Mouse (Mus musculus): ENCODE measurements around the gene Tial1. TPM values are rescaled to one million over a fixed set of nuclear protein-coding genes. Genes with fewer than 3 reads are reported as not detected.

The Tial1 gene
- polyA plus RNA-seq, 1 experiment from 2014 or later, result 48.8 TPM

DNA sequence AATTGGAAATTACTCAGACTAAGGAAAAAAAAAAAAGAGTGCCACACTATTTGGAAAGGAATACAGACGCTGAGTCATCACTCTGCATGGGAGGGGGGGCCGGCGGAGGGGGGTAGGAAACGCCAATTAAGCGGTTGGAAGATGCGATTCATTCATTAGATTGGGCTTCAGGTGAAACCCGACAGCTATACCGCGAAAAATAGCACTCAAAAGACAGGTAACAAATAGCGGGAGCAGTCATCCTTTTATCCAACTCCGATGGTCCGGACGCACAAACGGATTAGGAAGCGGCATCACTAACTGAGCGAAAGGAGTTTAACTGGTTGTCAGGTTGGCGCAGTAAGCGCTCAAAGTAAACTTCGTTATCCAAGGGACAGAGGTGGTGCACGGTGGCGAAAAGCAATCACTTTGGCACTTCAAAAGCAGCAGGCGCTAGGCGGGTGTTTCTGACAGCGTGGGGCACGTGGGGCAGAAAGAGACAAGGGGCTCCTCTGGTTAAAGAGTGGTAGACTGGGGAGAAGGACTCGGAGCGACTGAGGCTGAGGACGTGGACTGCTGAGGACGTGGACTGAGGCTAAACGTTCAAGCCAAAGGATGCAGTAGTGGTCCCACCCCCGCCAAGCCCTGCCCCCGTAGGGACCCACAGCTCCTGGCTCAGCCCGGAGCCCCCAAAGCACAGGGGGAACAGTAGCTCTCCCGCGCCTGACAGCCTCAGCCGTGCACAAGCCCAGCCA lies 1.2 kb downstream of the Tial1 start:
- H3K27ac ChIP-seq (ENCODE audit: low read length), result peak overlapping the region; percentile 93
- no peaks in the 10 kb centered on the region for H3K27me3 ChIP-seq (ENCODE audit: control insufficient read depth, insufficient read depth, low read length)
- peak overlapping the region; percentile 96 for H3K4me3 ChIP-seq (ENCODE audit: low read depth, low read length)
- H3K9ac ChIP-seq (replicated peaks; ENCODE audit: low read depth, low read length), result peak overlapping the region; percentile 82
- H3K9me3 ChIP-seq (ENCODE audit: control insufficient read depth, low read depth, low read length), result no peaks in the 10 kb centered on the region
- H3K4me1 ChIP-seq (ENCODE audit: control insufficient read depth, insufficient read depth, low read length), result peaks cover 12% of the 10 kb centered on the region
- ATAC-seq (ENCODE audit: insufficient number of reproducible peaks, insufficient read depth, low FRiP score, low read depth), result no peak
- H3K36me3 ChIP-seq (ENCODE audit: control insufficient read depth, insufficient read depth, low read length), result no peaks in the 10 kb centered on the region
- H3K4me2 ChIP-seq (replicated peaks; ENCODE audit: low read depth, low read length), result peak overlapping the region; percentile 88
- WGBS, result under 1% methylated on average over 36 of the region's 36 CpGs

DNA sequence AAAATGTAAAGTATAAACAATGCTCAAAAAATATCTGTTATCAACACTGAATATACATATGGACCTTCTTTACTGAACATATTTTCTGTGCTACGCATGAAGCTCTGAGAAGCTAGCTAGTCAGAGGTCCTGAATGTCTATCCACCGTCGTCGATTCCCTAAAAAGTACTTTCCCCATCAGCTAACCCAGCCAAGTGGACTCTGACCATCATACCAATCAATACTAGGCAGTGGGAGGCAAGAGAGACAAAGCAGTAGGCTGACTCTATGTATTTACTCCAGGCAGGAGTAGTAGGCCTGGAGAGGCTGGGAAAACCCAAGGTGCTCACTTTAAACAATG lies 1.8 kb downstream of the Tial1 start:
- Histone ChIP-seq H3K4me2 (replicated peaks; ENCODE audit: low read depth, low read length) (peak overlapping the region; percentile 88), H3K27ac (ENCODE audit: low read length) (no peak overlapping the region; the same call in 1 of the 2 replicates), H3K4me3 (ENCODE audit: low read depth, low read length) (peak overlapping the region; percentile 96), H3K9ac (replicated peaks; ENCODE audit: low read depth, low read length) (peak overlapping the region; percentile 82), H3K4me1 (ENCODE audit: control insufficient read depth, insufficient read depth, low read length) (peaks cover 12% of the 10 kb centered on the region), H3K27me3 (ENCODE audit: control insufficient read depth, insufficient read depth, low read length) (no peaks in the 10 kb centered on the region), H3K9me3 (ENCODE audit: control insufficient read depth, low read depth, low read length) (no peaks in the 10 kb centered on the region), H3K36me3 (ENCODE audit: control insufficient read depth, insufficient read depth, low read length) (no peaks in the 10 kb centered on the region)
- WGBS, result 19% methylated on average over 4 of the region's 4 CpGs
- no peak for ATAC-seq (ENCODE audit: insufficient number of reproducible peaks, insufficient read depth, low FRiP score, low read depth)

DNA sequence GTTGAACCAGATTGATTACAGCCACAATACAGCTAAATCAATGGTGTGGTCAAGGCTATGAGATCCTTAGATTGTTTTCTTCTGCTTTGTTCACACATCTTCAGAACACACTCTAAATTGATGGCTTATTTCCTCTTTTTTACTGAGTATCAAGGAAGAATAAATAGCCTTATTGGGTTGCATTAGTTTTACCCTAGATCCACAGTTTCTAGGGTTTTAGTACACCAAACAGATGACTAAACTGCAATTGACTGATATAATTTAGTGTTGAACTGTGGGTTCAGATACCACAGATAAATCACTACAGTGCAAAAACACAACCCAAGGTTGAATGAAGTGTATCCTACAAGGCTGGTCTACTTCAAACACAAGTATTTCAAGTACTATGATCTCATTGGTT lies 3.5 kb downstream of the Tial1 start:
- no peak overlapping the region for H3K9ac ChIP-seq (replicated peaks; ENCODE audit: low read depth, low read length)
- peaks cover 12% of the 10 kb centered on the region for H3K4me1 ChIP-seq (ENCODE audit: control insufficient read depth, insufficient read depth, low read length)
- H3K4me3 ChIP-seq (ENCODE audit: low read depth, low read length), result no peak overlapping the region
- H3K36me3 ChIP-seq (ENCODE audit: control insufficient read depth, insufficient read depth, low read length), result peaks cover 15% of the 10 kb centered on the region
- H3K4me2 ChIP-seq (replicated peaks; ENCODE audit: low read depth, low read length), result no peak overlapping the region
- H3K9me3 ChIP-seq (ENCODE audit: control insufficient read depth, low read depth, low read length), result no peaks in the 10 kb centered on the region
- no peaks in the 10 kb centered on the region for H3K27me3 ChIP-seq (ENCODE audit: control insufficient read depth, insufficient read depth, low read length)
- H3K27ac ChIP-seq (ENCODE audit: low read length), result no peak overlapping the region
- ATAC-seq (ENCODE audit: insufficient number of reproducible peaks, insufficient read depth, low FRiP score, low read depth), result no peak

DNA sequence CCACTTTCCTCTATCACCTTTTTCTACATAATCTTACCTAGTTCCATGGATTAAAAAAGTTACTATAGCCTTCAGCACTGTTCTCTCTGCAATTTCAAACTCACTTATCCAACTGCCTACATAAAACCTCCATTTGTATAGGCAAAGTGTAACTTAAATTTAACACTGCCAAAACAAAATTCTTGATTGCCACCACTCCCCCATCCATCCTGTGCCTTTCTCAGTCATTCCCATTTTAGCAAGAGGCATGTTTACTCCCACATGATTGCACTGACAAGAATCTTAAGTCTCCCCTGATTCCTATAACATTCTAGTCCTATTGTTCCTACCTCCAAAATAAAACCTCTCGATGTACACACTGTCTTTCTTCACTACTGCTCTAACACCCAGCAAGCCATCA lies 8.8 kb downstream of the Tial1 start:
- 65% methylated on average over 1 of the region's 1 CpGs for WGBS
- Histone ChIP-seq H3K9ac (replicated peaks; ENCODE audit: low read depth, low read length) (no peak overlapping the region), H3K4me2 (replicated peaks; ENCODE audit: low read depth, low read length) (no peak overlapping the region), H3K4me3 (ENCODE audit: low read depth, low read length) (no peak overlapping the region), H3K4me1 (ENCODE audit: control insufficient read depth, insufficient read depth, low read length) (0 out of 2 replicates have a peak, but pooled peaks cover 4% of the 10 kb centered on the region), H3K27me3 (ENCODE audit: control insufficient read depth, insufficient read depth, low read length) (no peaks in the 10 kb centered on the region), H3K36me3 (ENCODE audit: control insufficient read depth, insufficient read depth, low read length) (peaks cover 47% of the 10 kb centered on the region), H3K9me3 (ENCODE audit: control insufficient read depth, low read depth, low read length) (no peaks in the 10 kb centered on the region), H3K27ac (ENCODE audit: low read length) (no peak overlapping the region)
- no peak for ATAC-seq (ENCODE audit: insufficient number of reproducible peaks, insufficient read depth, low FRiP score, low read depth)

DNA sequence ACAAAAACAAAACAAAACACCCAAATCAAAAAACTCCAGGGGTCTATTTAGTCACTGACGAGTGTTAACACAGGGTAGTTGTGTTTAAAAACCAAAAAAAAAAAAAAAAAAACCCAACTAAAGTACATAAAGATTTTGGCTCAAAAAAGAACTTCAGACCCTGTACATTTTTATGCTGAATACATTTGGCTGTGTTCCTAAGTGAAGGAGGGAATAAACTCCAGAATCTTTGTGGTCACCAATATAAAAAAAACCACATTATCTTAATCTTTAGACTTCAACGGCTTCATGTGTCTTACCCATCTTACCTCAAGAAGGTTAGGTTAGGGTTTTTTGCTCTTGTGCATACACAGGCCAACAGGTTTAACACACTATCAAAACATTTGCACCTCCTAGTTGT lies 20.9 kb downstream of the Tial1 start:
- ATAC-seq (ENCODE audit: insufficient number of reproducible peaks, insufficient read depth, low FRiP score, low read depth), result no peak
- no peaks in the 10 kb centered on the region for H3K9me3 ChIP-seq (ENCODE audit: control insufficient read depth, low read depth, low read length)
- H3K36me3 ChIP-seq (ENCODE audit: control insufficient read depth, insufficient read depth, low read length), result peaks cover 39% of the 10 kb centered on the region
- no peak overlapping the region for H3K4me2 ChIP-seq (replicated peaks; ENCODE audit: low read depth, low read length)
- no peaks in the 10 kb centered on the region for H3K27me3 ChIP-seq (ENCODE audit: control insufficient read depth, insufficient read depth, low read length)
- no peaks in the 10 kb centered on the region for H3K4me1 ChIP-seq (ENCODE audit: control insufficient read depth, insufficient read depth, low read length)
- 78% methylated on average over 2 of the region's 2 CpGs for WGBS
- H3K27ac ChIP-seq (ENCODE audit: low read length), result no peak overlapping the region
- no peak overlapping the region for H3K4me3 ChIP-seq (ENCODE audit: low read depth, low read length)
- no peak overlapping the region for H3K9ac ChIP-seq (replicated peaks; ENCODE audit: low read depth, low read length)

DNA sequence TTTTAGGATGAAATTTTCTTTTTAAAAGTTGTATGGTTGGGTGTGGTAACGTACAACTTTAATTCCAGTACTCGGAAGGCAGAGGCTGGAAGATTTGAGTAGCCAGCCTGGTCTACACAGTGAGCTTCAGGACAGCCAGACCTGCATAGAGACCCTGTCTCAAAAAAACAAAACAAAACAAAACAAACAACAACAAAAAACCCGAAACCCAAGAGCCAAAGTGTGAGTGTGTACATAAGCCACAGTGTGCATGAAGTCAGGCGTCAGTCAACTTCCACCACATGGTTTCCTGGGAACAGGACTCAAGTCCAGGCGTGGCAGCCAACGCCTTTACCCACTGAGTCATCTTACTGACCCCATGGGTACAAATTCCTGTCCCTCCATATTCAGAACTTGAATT lies 22.3 kb downstream of the Tial1 start:
- no peaks in the 10 kb centered on the region for H3K4me1 ChIP-seq (ENCODE audit: control insufficient read depth, insufficient read depth, low read length)
- H3K27me3 ChIP-seq (ENCODE audit: control insufficient read depth, insufficient read depth, low read length), result no peaks in the 10 kb centered on the region
- H3K4me3 ChIP-seq (ENCODE audit: low read depth, low read length), result no peak overlapping the region
- no peak overlapping the region for H3K9ac ChIP-seq (replicated peaks; ENCODE audit: low read depth, low read length)
- 96% methylated on average over 6 of the region's 6 CpGs for WGBS
- no peak overlapping the region for H3K4me2 ChIP-seq (replicated peaks; ENCODE audit: low read depth, low read length)
- H3K36me3 ChIP-seq (ENCODE audit: control insufficient read depth, insufficient read depth, low read length), result peaks cover 30% of the 10 kb centered on the region
- ATAC-seq (ENCODE audit: insufficient number of reproducible peaks, insufficient read depth, low FRiP score, low read depth), result no peak
- no peaks in the 10 kb centered on the region for H3K9me3 ChIP-seq (ENCODE audit: control insufficient read depth, low read depth, low read length)
- no peak overlapping the region for H3K27ac ChIP-seq (ENCODE audit: low read length)

DNA sequence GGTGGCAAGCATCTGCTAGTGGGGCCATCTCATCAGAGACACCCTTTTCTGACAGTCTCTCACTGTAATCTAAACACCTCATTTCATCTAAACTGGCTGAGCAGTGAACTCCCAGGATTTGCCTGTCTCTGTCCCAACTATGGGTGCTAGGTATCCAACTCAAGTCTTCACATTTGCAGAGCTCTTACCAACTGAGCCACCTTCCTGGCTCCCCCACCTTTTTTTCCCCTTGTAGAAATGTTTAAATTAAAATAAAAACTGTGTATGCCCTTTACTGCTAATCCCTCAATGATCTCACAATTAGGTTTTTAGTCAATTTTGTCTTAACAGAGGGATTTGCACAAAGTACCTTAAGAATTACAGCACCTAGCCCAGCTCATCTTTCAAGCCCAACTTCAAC lies 23.4 kb downstream of the Tial1 start:
- Histone ChIP-seq H3K27me3 (ENCODE audit: control insufficient read depth, insufficient read depth, low read length) (no peaks in the 10 kb centered on the region), H3K4me1 (ENCODE audit: control insufficient read depth, insufficient read depth, low read length) (no peaks in the 10 kb centered on the region), H3K9ac (replicated peaks; ENCODE audit: low read depth, low read length) (no peak overlapping the region), H3K27ac (ENCODE audit: low read length) (no peak overlapping the region), H3K4me3 (ENCODE audit: low read depth, low read length) (no peak overlapping the region), H3K4me2 (replicated peaks; ENCODE audit: low read depth, low read length) (no peak overlapping the region), H3K9me3 (ENCODE audit: control insufficient read depth, low read depth, low read length) (no peaks in the 10 kb centered on the region), H3K36me3 (ENCODE audit: control insufficient read depth, insufficient read depth, low read length) (peaks cover 22% of the 10 kb centered on the region)
- ATAC-seq (ENCODE audit: insufficient number of reproducible peaks, insufficient read depth, low FRiP score, low read depth), result no peak

DNA sequence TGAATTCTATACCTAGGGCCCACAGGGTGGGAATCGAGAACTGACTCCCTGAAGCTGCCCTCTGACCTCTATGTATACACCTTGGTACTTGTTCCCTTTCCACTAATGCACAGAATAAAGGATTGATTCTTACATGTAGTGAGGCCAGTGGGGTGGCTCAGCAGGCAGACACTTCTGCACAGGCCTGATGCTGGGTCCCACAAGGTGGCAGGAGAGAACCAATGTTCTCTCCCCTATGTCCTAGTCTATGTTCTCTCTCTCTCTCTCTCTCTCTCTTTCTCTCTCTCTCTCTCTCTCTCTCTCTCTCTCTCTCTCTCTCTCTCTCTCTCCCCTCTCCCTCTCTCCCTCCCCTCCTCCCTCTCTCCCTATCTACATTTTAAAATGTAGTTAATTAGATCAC lies 28.3 kb downstream of the Tial1 start:
- Histone ChIP-seq H3K9ac (replicated peaks; ENCODE audit: low read depth, low read length) (no peak overlapping the region), H3K4me3 (ENCODE audit: low read depth, low read length) (no peak overlapping the region), H3K36me3 (ENCODE audit: control insufficient read depth, insufficient read depth, low read length) (no peaks in the 10 kb centered on the region), H3K9me3 (ENCODE audit: control insufficient read depth, low read depth, low read length) (no peaks in the 10 kb centered on the region), H3K27ac (ENCODE audit: low read length) (no peak overlapping the region), H3K27me3 (ENCODE audit: control insufficient read depth, insufficient read depth, low read length) (no peaks in the 10 kb centered on the region), H3K4me2 (replicated peaks; ENCODE audit: low read depth, low read length) (no peak overlapping the region), H3K4me1 (ENCODE audit: control insufficient read depth, insufficient read depth, low read length) (no peaks in the 10 kb centered on the region)
- no peak for ATAC-seq (ENCODE audit: insufficient number of reproducible peaks, insufficient read depth, low FRiP score, low read depth)
- 32% methylated on average over 1 of the region's 1 CpGs for WGBS

DNA sequence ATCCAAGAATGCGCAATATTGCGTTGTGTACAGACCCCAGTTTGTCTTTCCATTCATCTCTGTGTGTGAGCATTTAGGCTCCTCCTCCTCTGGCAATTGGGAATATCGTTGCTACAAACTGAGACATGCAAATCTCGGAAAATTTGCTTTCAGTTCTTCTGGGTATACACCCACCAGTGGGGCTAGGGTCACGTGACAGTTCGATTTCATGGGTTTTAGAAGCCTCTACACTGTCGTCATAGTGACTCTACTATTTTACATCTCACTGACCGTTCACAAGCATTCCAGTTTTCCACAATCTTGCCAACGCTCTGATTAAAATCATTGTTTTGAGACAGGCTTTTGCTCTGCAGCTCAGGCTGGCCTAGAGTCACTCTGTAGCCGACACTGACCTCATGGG lies 28.9 kb downstream of the Tial1 start:
- no peaks in the 10 kb centered on the region for H3K4me1 ChIP-seq (ENCODE audit: control insufficient read depth, insufficient read depth, low read length)
- no peak overlapping the region for H3K27ac ChIP-seq (ENCODE audit: low read length)
- no peaks in the 10 kb centered on the region for H3K9me3 ChIP-seq (ENCODE audit: control insufficient read depth, low read depth, low read length)
- H3K9ac ChIP-seq (replicated peaks; ENCODE audit: low read depth, low read length), result no peak overlapping the region
- H3K27me3 ChIP-seq (ENCODE audit: control insufficient read depth, insufficient read depth, low read length), result no peaks in the 10 kb centered on the region
- H3K4me2 ChIP-seq (replicated peaks; ENCODE audit: low read depth, low read length), result no peak overlapping the region
- ATAC-seq (ENCODE audit: insufficient number of reproducible peaks, insufficient read depth, low FRiP score, low read depth), result no peak
- no peaks in the 10 kb centered on the region for H3K36me3 ChIP-seq (ENCODE audit: control insufficient read depth, insufficient read depth, low read length)
- 76% methylated on average over 10 of the region's 10 CpGs for WGBS
- H3K4me3 ChIP-seq (ENCODE audit: low read depth, low read length), result no peak overlapping the region
